Mouse (Mus musculus): Measurements from ENCODE around the gene Pdzrn3. TPM values are rescaled to one million over a fixed set of nuclear protein-coding genes. Genes with fewer than 3 reads are reported as not detected.

Pdzrn3 gene
- total and polyA plus RNA-seq, 3 experiments = 0.08 TPM; not detected in 2

DNA sequence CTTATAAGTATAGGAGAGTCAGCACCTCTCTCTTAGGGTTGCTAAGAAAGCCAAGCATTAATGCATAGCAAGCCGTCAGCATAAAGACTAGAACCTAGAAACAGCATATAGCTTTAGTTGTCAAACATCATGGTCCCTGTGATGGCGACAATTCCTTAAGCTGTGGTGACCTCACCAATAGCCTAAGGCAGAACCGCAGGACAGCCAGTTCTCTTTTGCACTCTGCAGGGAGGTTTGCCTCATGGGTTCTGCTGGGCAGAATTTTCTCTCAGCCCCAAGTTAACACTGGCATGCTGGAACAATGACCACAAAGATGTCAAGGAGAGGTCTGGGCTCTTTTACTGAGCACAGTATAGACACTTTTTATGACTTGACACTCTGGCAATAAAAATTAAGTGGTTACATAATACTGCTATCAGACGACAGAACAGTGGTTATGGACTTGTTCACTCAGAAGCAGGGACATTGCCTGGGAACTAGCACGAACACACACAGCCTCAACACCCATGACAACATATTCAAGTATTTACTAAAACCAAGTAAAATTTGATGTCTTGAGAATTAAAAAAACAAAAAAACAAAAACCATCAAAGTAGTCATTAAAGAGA, 90.0 kb downstream of the Pdzrn3 start:
- no peaks in the 10 kb centered on the region for H3K79me2 ChIP-seq (ENCODE audit: control insufficient read depth, insufficient read depth, low read length, poor library complexity)
- peaks cover 0 to 53% of the 10 kb centered on the region in 2 experiments; a peak in 2 of 4 replicates for H3K36me3 ChIP-seq (ENCODE audit: control insufficient read depth in 1 of 2, insufficient read depth in 2 of 2, low read length in 2 of 2)
- peak overlapping the region in 1 of 2 experiments; percentile 28; a peak in 2 of 4 replicates for H3K4me3 ChIP-seq (ENCODE audit: control insufficient read depth in 1 of 2, insufficient read depth in 1 of 2, low read depth in 2 of 2, low read length in 2 of 2)
- peak overlapping the region; percentile 50 for H3K9ac ChIP-seq (ENCODE audit: control insufficient read depth, low read depth, low read length, poor library complexity, severe bottlenecking)
- peak overlapping the region; percentile 89 for H3K27ac ChIP-seq (ENCODE audit: control insufficient read depth, low read depth, low read length)
- H3K9me3 ChIP-seq (replicated peaks; ENCODE audit: insufficient read depth, low read length) = no peaks in the 10 kb centered on the region
- DNase-seq (ENCODE audit: low read depth, low spot score) = peak; percentile 61
- H3K27me3 ChIP-seq (ENCODE audit: control insufficient read depth in 1 of 2, insufficient read depth in 2 of 2, low read length in 2 of 2) = no peaks in the 10 kb centered on the region
- TF ChIP-seq POLR2AphosphoS5 (IDR thresholded peaks at IDR 0.05; ENCODE audit: borderline replicate concordance, low read depth, low read length) (no peak), MAFK (IDR thresholded peaks at IDR 0.05; ENCODE audit: borderline replicate concordance, low read depth, low read length) (no peak), CHD1 (IDR thresholded peaks at IDR 0.05; ENCODE audit: low read depth, low read length) (peak; percentile 59; the same call in 1 of the 2 replicates), MXI1 (IDR thresholded peaks at IDR 0.05; ENCODE audit: low read depth, low read length) (no peak), EP300 (IDR thresholded peaks at IDR 0.05; ENCODE audit: low read depth in 1 of 2, low read length in 2 of 2) (0 out of 4 replicates have a peak, but pooled peaks of 1 of the 2 experiments have one; percentile 22)
- peaks cover 21 to 50% of the 10 kb centered on the region in 2 experiments for H3K4me1 ChIP-seq (ENCODE audit: control insufficient read depth in 1 of 2, insufficient read depth in 2 of 2, low read length in 2 of 2)

- no peaks in the 10 kb centered on the region for H3K79me2 ChIP-seq (ENCODE audit: control insufficient read depth, insufficient read depth, low read length, poor library complexity)
- peak overlapping the region; percentile 89 for H3K27ac ChIP-seq (ENCODE audit: control insufficient read depth, low read depth, low read length)
- H3K9me3 ChIP-seq (replicated peaks; ENCODE audit: insufficient read depth, low read length) = no peaks in the 10 kb centered on the region
- TF ChIP-seq NRF1 (IDR thresholded peaks at IDR 0.05; ENCODE audit: insufficient read depth, low read depth, low read length, poor library complexity, severe bottlenecking) (no peak), JUND (IDR thresholded peaks at IDR 0.05; ENCODE audit: low read depth, low read length) (no peak), MAFK (IDR thresholded peaks at IDR 0.05; ENCODE audit: borderline replicate concordance, low read depth, low read length) (no peak), ZNF384 (IDR thresholded peaks at IDR 0.05; ENCODE audit: low read depth, low read length) (peak; percentile 92), ETS1 (IDR thresholded peaks at IDR 0.05; ENCODE audit: low read depth, low read length) (peak; percentile 90), RCOR1 (IDR thresholded peaks at IDR 0.05; ENCODE audit: low read depth, low read length) (no peak), GATA1 (IDR thresholded peaks at IDR 0.05; ENCODE audit: low read depth, low read length) (peak; percentile 81), EP300 (IDR thresholded peaks at IDR 0.05; ENCODE audit: low read depth in 1 of 2, low read length in 2 of 2) (peak; percentile 86 to 91), TAL1 (IDR thresholded peaks at IDR 0.05; ENCODE audit: low read length) (peak; percentile 81), SIN3A (IDR thresholded peaks at IDR 0.05; ENCODE audit: low read length) (peak; percentile 50; the same call in 1 of the 2 replicates), ELF1 (IDR thresholded peaks at IDR 0.05; ENCODE audit: low read depth, low read length) (peak; percentile 73), TCF12 (IDR thresholded peaks at IDR 0.05; ENCODE audit: low read depth, low read length) (peak; percentile 87), TBP (IDR thresholded peaks at IDR 0.05; ENCODE audit: low read depth, low read length) (peak; percentile 47; the same call in 1 of the 2 replicates)
- H3K4me3 ChIP-seq (ENCODE audit: control insufficient read depth in 1 of 2, insufficient read depth in 1 of 2, low read depth in 2 of 2, low read length in 2 of 2) = peak overlapping the region in 1 of 2 experiments; percentile 28; a peak in 2 of 4 replicates
- peaks cover 15 to 49% of the 10 kb centered on the region in 2 experiments for H3K4me1 ChIP-seq (ENCODE audit: control insufficient read depth in 1 of 2, insufficient read depth in 2 of 2, low read length in 2 of 2)
- H3K9ac ChIP-seq (ENCODE audit: control insufficient read depth, low read depth, low read length, poor library complexity, severe bottlenecking) = peak overlapping the region; percentile 50
- H3K27me3 ChIP-seq (ENCODE audit: control insufficient read depth in 1 of 2, insufficient read depth in 2 of 2, low read length in 2 of 2) = no peaks in the 10 kb centered on the region
- DNase-seq (ENCODE audit: low read depth, low spot score) = peak; percentile 85
- peaks cover 0 to 47% of the 10 kb centered on the region in 2 experiments; a peak in 2 of 4 replicates for H3K36me3 ChIP-seq (ENCODE audit: control insufficient read depth in 1 of 2, insufficient read depth in 2 of 2, low read length in 2 of 2)
Observed at GRCm38 (mm10) chr6:101287077-101287476, 90.6 kb downstream of the Pdzrn3 start.
